Mouse (Mus musculus): ENCODE data around the gene Alpk1. TPM values are rescaled to one million over a fixed set of nuclear protein-coding genes. Genes with fewer than 3 reads are reported as not detected.

Gene Alpk1
- total RNA-seq (2022) = 1 to 10 TPM; 2.2 to 2.7 (median 2.4) TPM

DNA sequence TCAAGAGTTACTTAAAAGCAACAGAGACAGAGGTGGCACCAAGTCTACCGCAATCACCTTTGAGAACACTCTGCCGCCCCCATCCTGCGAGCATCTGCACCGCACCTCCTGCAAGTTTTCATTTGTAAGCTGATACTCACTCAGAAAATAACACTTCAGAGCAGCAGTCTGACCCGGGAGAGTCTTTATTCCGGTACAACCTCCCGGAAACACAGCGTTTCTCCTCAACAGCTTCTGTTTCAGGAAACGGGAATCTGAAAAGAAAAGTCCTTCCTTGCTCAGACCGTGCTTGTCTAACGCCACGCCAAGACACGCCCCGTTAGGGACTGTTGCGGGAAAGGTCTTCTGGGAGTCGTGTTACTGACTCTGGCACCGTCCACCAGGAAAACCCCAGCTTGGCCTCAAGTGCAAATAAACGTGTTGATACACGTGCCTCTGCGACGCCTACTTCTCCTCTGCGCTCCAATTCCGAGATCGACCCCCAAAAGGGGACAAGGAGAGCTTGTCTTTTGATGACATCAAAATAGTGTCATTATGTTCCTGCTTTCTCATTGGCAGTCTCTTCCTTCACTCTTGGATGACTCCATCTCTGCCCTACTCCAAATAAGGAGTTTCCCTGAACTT, at the start of gene Alpk1:
Gene Alpk1 (minus strand): TSS at position 507 of the 624 bp plus-strand sequence.
- peak; percentile 91 for DNase-seq (ENCODE audit: low spot score)

DNA sequence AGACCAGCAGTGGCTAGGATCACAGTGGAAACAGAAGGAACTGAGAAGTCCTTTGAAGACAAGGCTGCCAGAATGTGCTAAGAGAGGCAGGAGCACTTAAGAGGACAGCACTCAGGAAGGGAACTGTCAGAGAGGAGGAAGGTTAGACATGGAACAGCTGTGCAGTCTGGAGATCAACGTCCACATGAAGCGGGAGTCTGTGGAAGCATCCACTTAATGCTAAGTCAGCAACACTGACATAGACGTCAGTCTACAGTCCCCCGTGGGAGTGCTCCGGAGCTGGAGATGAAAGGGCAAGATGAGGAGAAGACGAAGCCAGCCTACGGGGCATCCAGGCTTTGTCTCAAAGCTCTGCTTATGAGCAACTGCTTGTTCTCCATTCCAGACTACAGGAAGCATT, 46.8 kb upstream of the Alpk1 start:
- DNase-seq (ENCODE audit: low spot score) = peak; percentile 28

GRCm38 (mm10) chr3:127826503-127826902, 46.2 kb upstream of the Alpk1 start:
- no peak for DNase-seq (ENCODE audit: low spot score)

DNA sequence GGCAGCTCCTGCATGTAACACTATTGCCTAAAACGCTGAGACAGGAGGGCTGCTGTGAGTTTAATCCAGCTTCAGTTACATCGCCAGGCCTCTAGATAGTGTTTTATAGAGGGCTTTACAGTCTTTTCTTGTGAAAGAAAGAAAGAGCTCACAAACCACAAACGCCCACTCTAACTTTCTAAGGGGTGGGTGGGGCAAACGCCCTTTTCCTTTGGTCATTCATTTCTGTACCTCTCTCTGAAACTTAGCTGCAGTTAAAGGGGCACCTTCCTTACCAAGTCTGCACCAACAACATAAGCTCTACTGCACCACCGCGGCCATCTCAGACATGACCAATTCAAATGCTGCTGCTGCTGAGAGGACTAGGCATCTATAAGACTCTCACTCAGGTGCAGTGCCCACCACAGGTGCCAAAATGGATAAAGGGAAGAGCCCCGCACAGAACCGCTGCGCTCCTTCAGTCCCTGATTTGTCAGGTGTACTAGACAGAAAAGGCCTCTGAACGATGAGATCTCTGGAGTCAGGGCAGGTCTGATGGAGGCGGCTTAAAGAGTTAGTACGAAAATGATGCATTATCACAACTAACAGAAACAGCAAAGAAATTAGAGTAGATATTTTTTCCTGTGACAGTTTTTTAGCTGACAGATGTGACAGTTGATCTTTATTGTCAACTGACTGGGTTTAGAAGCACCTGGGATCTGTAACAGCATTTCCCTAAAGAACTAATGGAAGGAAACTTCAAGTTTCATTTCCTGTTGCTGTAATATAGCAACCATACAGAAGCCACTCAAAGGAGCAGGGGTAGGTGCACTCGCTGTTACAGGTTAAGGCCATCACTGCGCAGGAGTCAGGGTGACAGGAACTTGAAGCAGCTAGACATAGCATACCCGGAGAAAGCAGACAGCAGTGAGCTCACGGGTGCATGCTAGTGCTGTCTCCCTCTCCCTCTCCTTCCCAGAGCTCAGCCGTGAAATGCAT, 43.8 kb upstream of the Alpk1 start:
- no peak for DNase-seq (ENCODE audit: low spot score)

- DNase-seq (ENCODE audit: low spot score) = no peak
Measured at GRCm38 (mm10) chr3:127821209-127821608, 40.9 kb upstream of the Alpk1 start.

DNA sequence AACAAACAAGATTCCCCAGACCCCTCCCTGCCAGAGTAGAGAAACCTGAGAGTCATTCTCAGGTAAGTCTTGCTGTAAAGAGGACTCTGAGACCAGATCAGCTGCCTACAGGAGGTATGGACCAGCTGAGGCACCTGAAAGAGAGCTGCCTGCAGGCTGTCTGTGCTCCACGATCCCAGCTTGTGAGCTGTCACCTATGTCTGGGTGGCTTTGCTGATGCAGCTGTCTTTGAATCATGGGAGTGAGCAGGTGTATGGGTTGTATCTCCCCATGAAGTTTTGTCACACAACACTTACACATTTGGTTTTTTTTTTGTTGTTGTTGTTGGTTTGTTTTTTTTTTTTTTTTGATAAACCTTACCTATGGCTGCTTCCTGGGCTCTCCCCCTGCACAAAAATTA, 40.1 kb upstream of the Alpk1 start:
- no peak for DNase-seq (ENCODE audit: low spot score)

- no peak for DNase-seq (ENCODE audit: low spot score)
Measured at GRCm38 (mm10) chr3:127818694-127819663, 38.7 kb upstream of the Alpk1 start.

GRCm38 (mm10) chr3:127817120-127817683, 36.9 kb upstream of the Alpk1 start:
- DNase-seq (ENCODE audit: low spot score) = no peak

DNA sequence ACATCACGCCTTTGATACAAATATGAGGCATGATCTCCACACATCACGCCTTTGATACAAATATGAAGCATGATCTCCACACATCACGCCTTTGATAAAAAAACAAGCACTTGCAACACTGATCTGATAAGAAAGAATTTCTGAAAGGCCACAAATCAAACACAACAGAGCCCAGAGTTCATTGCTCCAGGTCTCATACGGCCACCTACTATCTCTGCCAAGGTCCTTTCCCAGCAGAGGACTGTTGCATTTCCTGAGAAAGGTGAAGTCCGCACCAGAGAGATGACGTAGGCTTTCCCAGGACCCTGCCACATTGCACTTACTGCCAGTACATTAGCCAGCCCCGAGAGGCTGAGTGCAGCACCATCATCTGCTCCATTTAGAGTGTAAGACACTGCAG, 28.8 kb upstream of the Alpk1 start:
- no peak for DNase-seq (ENCODE audit: low spot score)

DNA sequence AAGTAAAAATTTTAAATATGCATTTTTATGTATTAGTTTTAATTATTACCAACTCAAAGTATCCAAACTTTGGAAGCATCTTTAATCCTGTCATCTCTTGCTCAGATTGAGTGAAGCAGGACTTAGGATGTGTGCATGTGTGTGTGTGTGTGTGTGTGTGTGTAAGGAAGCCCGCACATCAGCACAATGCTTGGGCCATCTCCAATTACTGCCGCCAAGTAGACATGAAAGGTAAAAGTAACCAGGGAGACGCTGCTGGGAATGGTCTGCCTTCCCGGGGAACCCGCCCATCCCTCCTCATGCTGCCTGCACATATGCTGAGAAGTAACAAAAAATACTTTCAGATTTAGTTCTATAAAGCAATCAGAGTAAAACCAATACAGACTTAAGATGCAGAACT, 27.5 kb upstream of the Alpk1 start:
- DNase-seq (ENCODE audit: low spot score) = no peak

GRCm38 (mm10) chr3:127805991-127806390, 25.7 kb upstream of the Alpk1 start:
- DNase-seq (ENCODE audit: low spot score) = no peak

DNA sequence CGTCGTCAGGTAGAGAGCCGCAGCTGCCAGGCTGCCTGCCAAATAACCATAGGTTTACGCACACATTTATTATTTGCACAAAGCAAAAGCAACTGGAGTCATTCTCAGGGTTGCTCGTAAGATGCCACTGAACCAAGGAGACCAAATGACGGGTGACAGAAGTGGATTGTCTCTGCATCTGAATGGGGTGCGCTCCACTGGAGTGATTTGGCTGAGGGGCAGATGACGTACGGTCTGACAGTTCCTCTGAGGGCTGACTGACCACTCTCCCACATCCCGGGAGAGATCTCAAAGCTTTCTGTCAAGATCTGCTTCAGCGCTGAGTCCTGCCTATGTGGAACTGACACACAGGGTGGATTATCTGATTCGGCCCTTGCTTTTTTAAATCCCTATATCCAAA, 24.7 kb upstream of the Alpk1 start:
- no peak for DNase-seq (ENCODE audit: low spot score)

- no peak for DNase-seq (ENCODE audit: low spot score)
Measured at GRCm38 (mm10) chr3:127804439-127804838, 24.1 kb upstream of the Alpk1 start.

- peak; percentile 49 for DNase-seq (ENCODE audit: low spot score)
Measured at GRCm38 (mm10) chr3:127802814-127803213, 22.5 kb upstream of the Alpk1 start.

DNA sequence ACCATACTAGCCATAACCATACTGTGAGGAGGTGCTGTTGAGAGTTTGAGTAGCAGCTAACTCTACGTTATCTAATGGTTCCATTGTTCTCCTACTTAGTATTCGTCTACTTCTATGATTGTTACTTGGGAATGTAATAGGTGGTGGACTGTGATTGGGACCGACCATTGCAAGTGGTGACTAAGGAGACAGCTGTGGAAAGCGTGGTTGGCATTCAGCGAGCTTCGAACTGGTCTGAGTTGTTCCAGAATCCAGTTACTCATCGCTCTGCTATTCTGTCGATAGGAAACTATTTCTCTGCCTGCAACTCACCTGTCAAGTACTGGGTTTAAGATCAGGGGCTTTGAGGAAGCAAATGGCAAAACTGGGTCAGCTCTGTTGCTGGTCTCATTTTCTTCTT, 20.8 kb upstream of the Alpk1 start:
- DNase-seq (ENCODE audit: low spot score) = no peak

DNA sequence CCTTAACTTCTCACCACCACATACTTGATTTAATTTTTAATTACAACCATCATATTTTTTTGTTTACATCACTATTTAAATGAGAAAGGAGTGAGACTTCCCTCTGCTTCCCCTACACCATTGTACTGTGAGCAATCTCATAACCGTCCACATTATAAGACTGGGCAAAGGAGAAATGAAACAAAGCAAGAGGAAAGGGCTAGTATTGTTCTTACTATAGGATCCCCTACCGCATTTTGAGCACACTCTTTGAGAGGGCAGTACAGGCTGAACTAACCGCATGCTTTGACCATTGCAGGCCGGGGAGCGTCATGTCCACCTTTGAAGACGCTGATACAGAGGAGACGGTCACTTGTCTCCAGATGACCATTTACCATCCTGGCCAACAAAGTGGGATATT, 15.9 kb upstream of the Alpk1 start:
- no peak for DNase-seq (ENCODE audit: low spot score)

DNA sequence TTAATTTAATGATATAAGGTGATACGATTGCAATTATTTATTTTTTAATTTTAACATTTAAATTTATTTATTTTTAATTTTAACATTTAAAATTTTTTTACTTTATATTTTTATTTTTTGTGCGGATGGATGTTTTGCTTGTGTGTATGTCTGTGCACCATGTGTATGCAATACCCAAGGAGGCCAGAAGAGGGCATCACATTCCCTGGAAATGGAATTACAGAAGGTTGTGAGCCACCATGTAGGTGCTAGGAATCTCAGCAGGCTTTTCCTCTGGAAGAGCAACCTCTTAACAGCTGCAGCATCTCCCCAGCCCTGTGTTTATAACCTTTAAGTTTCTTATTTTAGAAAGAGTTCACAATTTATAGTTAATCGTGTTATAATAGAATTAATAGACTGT, 15.4 kb upstream of the Alpk1 start:
- no peak for DNase-seq (ENCODE audit: low spot score)

- DNase-seq (ENCODE audit: low spot score) = no peak
Measured at GRCm38 (mm10) chr3:127793022-127793421, 12.7 kb upstream of the Alpk1 start.

DNA sequence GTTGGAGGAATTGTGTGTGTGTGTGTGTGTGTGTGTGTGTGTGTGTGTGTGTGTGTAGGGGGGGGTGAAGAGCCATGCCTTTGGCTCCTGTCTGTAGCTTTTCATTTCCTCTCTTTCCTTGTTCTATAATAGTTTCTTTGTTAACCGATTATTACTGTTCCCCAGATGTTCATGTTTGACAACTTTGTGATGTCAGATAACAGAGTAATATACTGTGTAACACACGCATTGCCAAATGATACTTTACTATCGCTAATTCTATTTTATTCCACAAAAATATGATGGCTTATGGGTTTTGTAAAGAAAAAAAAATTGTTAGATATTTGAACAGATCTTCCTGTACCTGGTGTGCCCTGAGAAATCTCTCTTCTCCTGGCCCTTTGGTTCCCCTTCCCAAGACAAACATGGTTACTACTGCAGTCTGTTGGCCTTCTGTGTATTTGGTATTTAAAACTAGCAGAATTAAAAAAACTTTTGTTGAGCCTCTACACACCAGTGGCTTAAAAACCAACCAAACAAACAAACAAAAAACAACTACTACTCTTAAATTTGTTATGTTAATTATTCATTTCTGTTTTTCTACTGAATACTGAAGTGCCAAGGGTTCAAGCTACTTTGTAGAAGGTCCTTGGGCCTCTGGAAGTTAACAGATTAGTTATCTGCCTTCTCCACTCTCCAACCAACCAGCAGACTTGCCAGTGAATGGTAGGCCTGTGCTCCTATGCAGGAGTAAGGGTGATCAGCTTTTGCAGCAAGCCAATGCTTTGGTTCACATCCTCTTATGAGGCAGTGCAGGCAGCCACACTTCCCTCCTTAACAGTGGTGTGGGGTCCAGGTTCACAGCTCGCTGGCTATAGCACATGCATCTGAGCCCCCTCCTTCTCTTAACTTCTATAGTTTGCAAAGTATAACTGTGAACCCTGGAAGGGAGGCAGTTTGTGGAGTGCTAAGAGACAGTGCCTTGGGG, 11.6 kb upstream of the Alpk1 start:
- DNase-seq (ENCODE audit: low spot score) = no peak

- no peak for DNase-seq (ENCODE audit: low spot score)
Measured at GRCm38 (mm10) chr3:127791056-127791483, 10.7 kb upstream of the Alpk1 start.
